ENCODE assay signal across 30 mouse cellular contexts in genomic region chr10:120847785-120848184, GRCm38 (mm10). TPM values are rescaled to one million over a fixed set of nuclear protein-coding genes. Genes with fewer than 3 reads are reported as not detected.
DNase-seq lines count a peak whose midpoint lies in the region; ATAC-seq and TF ChIP-seq lines count a peak whose summit lies in the region.
"Had no signal": no experiment of that assay in that cellular context is flagged by ENCODE, and none has a peak within 500 bp of the region (broad histone marks: within the 10 kb centered on the region; RNA-seq: fewer than 3 reads in every experiment).

No protein-coding gene starts in this region.

- H3K27ac ChIP-seq in heart, adult 2 months: no peak overlapping the region
- H3K27ac ChIP-seq in bone marrow macrophage, adult 2 months (ENCODE audit: insufficient read depth, low read depth, low read length): peak overlapping the region; percentile 36
- H3K27ac ChIP-seq in limb, embryonic 10.5 days: peak overlapping the region; percentile 47; the same call in 1 of the 2 replicates
- 0 out of 2 replicates have a peak overlapping the region, but pooled peaks have one; percentile 4 for H3K27ac ChIP-seq in stomach, postnatal 0 days (replicated peaks)
- no peak overlapping the region for H3K27ac ChIP-seq in liver, embryonic 12.5 days
- H3K27ac ChIP-seq in forebrain, embryonic 13.5 days: no peak overlapping the region
- H3K27ac ChIP-seq: heart, embryonic 13.5 days; kidney, embryonic 15.5 days; layer of hippocampus, adult 2 months; limb, embryonic 15.5 days; liver, embryonic 14.5 days; midbrain, embryonic 12.5 days; neural tube, embryonic 12.5 days had no signal

- no peak overlapping the region for H3K9ac ChIP-seq in heart, adult 2 months (ENCODE audit: low read depth, low read length)
- no peak overlapping the region for H3K9ac ChIP-seq in stomach, postnatal 0 days (ENCODE audit: low read length)
- H3K9ac ChIP-seq in liver, embryonic 12.5 days: no peak overlapping the region
- H3K9ac ChIP-seq in forebrain, embryonic 13.5 days: no peak overlapping the region
- H3K9ac ChIP-seq: heart, embryonic 13.5 days; kidney, embryonic 15.5 days; limb, embryonic 15.5 days; liver, embryonic 14.5 days; midbrain, embryonic 12.5 days; neural tube, embryonic 12.5 days had no signal

- no peaks in the 10 kb centered on the region for H3K27me3 ChIP-seq in heart, adult 2 months (ENCODE audit: control insufficient read depth, insufficient read depth, low read length)
- no peaks in the 10 kb centered on the region for H3K27me3 ChIP-seq in limb, embryonic 10.5 days (ENCODE audit: low read depth, poor library complexity, severe bottlenecking)
- H3K27me3 ChIP-seq in stomach, postnatal 0 days (ENCODE audit: control insufficient read depth, insufficient read depth, low read length): no peaks in the 10 kb centered on the region
- no peaks in the 10 kb centered on the region for H3K27me3 ChIP-seq in liver, embryonic 12.5 days (replicated peaks)
- H3K27me3 ChIP-seq in forebrain, embryonic 13.5 days: 0 out of 2 replicates have a peak, but pooled peaks cover 1% of the 10 kb centered on the region
- H3K27me3 ChIP-seq: heart, embryonic 13.5 days; kidney, embryonic 15.5 days; limb, embryonic 15.5 days; neural tube, embryonic 12.5 days had no signal

- H3K36me3 ChIP-seq in heart, adult 2 months (ENCODE audit: control insufficient read depth, insufficient read depth, low read length): no peaks in the 10 kb centered on the region; the same call in none of the 2 replicates
- peaks cover 21% of the 10 kb centered on the region for H3K36me3 ChIP-seq in limb, embryonic 10.5 days
- H3K36me3 ChIP-seq in stomach, postnatal 0 days (ENCODE audit: control insufficient read depth, insufficient read depth, low read length): no peaks in the 10 kb centered on the region; the same call in 1 of the 2 replicates
- no peaks in the 10 kb centered on the region for H3K36me3 ChIP-seq in liver, embryonic 12.5 days
- no peaks in the 10 kb centered on the region; the same call in 1 of the 2 replicates for H3K36me3 ChIP-seq in forebrain, embryonic 13.5 days (ENCODE audit: poor library complexity, severe bottlenecking)
- H3K36me3 ChIP-seq: midbrain, embryonic 12.5 days; neural tube, embryonic 12.5 days had no signal

- no peak overlapping the region for H3K4me3 ChIP-seq in heart, adult 2 months
- H3K4me3 ChIP-seq in bone marrow macrophage, adult 2 months (ENCODE audit: insufficient read depth, low read length): no peak overlapping the region
- H3K4me3 ChIP-seq in limb, embryonic 10.5 days: no peak overlapping the region
- H3K4me3 ChIP-seq in stomach, postnatal 0 days (ENCODE audit: low read depth, low read length): no peak overlapping the region
- H3K4me3 ChIP-seq in liver, embryonic 12.5 days: no peak overlapping the region
- H3K4me3 ChIP-seq in forebrain, embryonic 13.5 days: no peak overlapping the region
- H3K4me3 ChIP-seq: erythroblast, embryonic 14.5 days; heart, embryonic 13.5 days; kidney, embryonic 15.5 days; layer of hippocampus, adult 2 months; limb, embryonic 15.5 days; midbrain, embryonic 12.5 days; myocyte; neural tube, embryonic 12.5 days had no signal

- no peaks in the 10 kb centered on the region for H3K9me3 ChIP-seq in limb, embryonic 10.5 days (replicated peaks)
- no peaks in the 10 kb centered on the region for H3K9me3 ChIP-seq in stomach, postnatal 0 days (ENCODE audit: control insufficient read depth, low read length)
- no peaks in the 10 kb centered on the region for H3K9me3 ChIP-seq in liver, embryonic 12.5 days (replicated peaks)
- H3K9me3 ChIP-seq in forebrain, embryonic 13.5 days (replicated peaks): no peaks in the 10 kb centered on the region
- H3K9me3 ChIP-seq: heart, embryonic 13.5 days; kidney, embryonic 15.5 days; limb, embryonic 15.5 days; midbrain, embryonic 12.5 days; neural tube, embryonic 12.5 days had no signal

- 77% methylated on average over 4 of the region's 4 CpGs for WGBS in heart, adult 2 months
- WGBS in limb, embryonic 10.5 days: 92% methylated on average over 4 of the region's 4 CpGs
- WGBS in stomach, postnatal 0 days: 72% methylated on average over 4 of the region's 4 CpGs
- 34% methylated on average over 4 of the region's 4 CpGs for WGBS in liver, embryonic 12.5 days (ENCODE audit: insufficient replicate concordance)
- 82% methylated on average over 4 of the region's 4 CpGs for WGBS in forebrain, embryonic 13.5 days

- no peak for TF ChIP-seq EP300 in heart, adult 2 months (IDR thresholded peaks at IDR 0.05; ENCODE audit: insufficient read depth, low read depth, low read length)
- no peak for TF ChIP-seq EP300 in stomach, postnatal 0 days (optimal IDR thresholded peaks at IDR 0.05)

- no peak for TF ChIP-seq POLR2A in heart, adult 2 months (IDR thresholded peaks at IDR 0.05; ENCODE audit: insufficient read depth, low read depth, low read length)
- no peak for TF ChIP-seq POLR2A in bone marrow macrophage, adult 2 months (IDR thresholded peaks at IDR 0.05; ENCODE audit: borderline replicate concordance, low read depth, low read length)

- DNase-seq in heart, adult 11 months: peak; percentile 2
- no peak for DNase-seq in heart, adult 2 months
- no peak for DNase-seq in limb, embryonic 10.5 days (ENCODE audit: low spot score)
- no peak for DNase-seq in stomach, postnatal 0 days (ENCODE audit: low spot score)
- DNase-seq: adrenal gland, postnatal 14 days; cerebellum, adult 8-10 months; cerebellum, postnatal 25 days; embryo, embryonic 11 days; gastrocnemius, postnatal 25 days; heart, postnatal 10 days; kidney, postnatal 25 days; lung, adult 2 months; lung, postnatal 10 days; right cerebral cortex, adult 18-20 months; thymus, postnatal 4 days had no signal

- intact Hi-C loops in heart, adult 2 months (cut with DNase I): no loop called here

- 0 out of 2 replicates have a peak, but pooled peaks cover 2% of the 10 kb centered on the region for H3K79me2 ChIP-seq in heart, adult 2 months (replicated peaks; ENCODE audit: control insufficient read depth, insufficient read depth, low read length)

- TF ChIP-seq CTCF in heart, adult 2 months (IDR thresholded peaks at IDR 0.05): no peak
- no peak for TF ChIP-seq CTCF in bone marrow macrophage, adult 2 months (IDR thresholded peaks at IDR 0.05; ENCODE audit: low read depth, low read length)
- TF ChIP-seq CTCF in stomach, postnatal 0 days (IDR thresholded peaks at IDR 0.05; ENCODE audit: low read depth): no peak

- H3K4me1 ChIP-seq in heart, adult 2 months (ENCODE audit: control insufficient read depth, insufficient read depth, low read length): no peaks in the 10 kb centered on the region
- H3K4me1 ChIP-seq in bone marrow macrophage, adult 2 months (ENCODE audit: control insufficient read depth, insufficient read depth, low read length): peaks cover 7% of the 10 kb centered on the region
- H3K4me1 ChIP-seq in limb, embryonic 10.5 days: peaks cover 54% of the 10 kb centered on the region
- no peaks in the 10 kb centered on the region for H3K4me1 ChIP-seq in stomach, postnatal 0 days (replicated peaks; ENCODE audit: control insufficient read depth, insufficient read depth)
- no peaks in the 10 kb centered on the region for H3K4me1 ChIP-seq in liver, embryonic 12.5 days
- H3K4me1 ChIP-seq in forebrain, embryonic 13.5 days: peaks cover 24% of the 10 kb centered on the region

- H3K4me2 ChIP-seq in stomach, postnatal 0 days (replicated peaks; ENCODE audit: low read depth): no peak overlapping the region
- H3K4me2 ChIP-seq in liver, embryonic 12.5 days: no peak overlapping the region
- H3K4me2 ChIP-seq in forebrain, embryonic 13.5 days: no peak overlapping the region
- H3K4me2 ChIP-seq: heart, embryonic 13.5 days; kidney, embryonic 15.5 days; limb, embryonic 15.5 days; midbrain, embryonic 12.5 days; neural tube, embryonic 12.5 days had no signal

- no peak for ATAC-seq in stomach, postnatal 0 days (ENCODE audit: low FRiP score, low TSS enrichment)
- ATAC-seq in liver, embryonic 12.5 days: no peak
- ATAC-seq in forebrain, embryonic 13.5 days: no peak
- ATAC-seq: forebrain, embryonic 14.5 days; hindbrain, embryonic 16.5 days; intestine, embryonic 16.5 days had no signal

RNA-seq across cellular contexts. Expression of gene Msrb3, which starts 51.1 kb away (rescaled TPM):
- total RNA-seq in heart, adult 2 months (2021): 10 to 100 TPM; 88.7 to 92.5 TPM
- 53.5 and 86.5 TPM in 2 replicates for polyA plus RNA-seq in heart, adult 2 months (2012; rRNA removed)
- polyA plus RNA-seq in bone marrow macrophage, adult 2 months (2012; ENCODE audit: insufficient read depth, insufficient read length, missing spikeins): 0.52 and 0.76 TPM in 2 replicates
- 5.4 and 7.2 TPM in 2 replicates for polyA plus RNA-seq in limb, embryonic 10.5 days (2016; fragmentation: Nextera tagmentation; extraction: Ambion mirVana)
- 19.5 and 23.2 TPM in 2 replicates for polyA plus RNA-seq in stomach, postnatal 0 days (2015; fragmentation: Nextera tagmentation; extraction: Ambion mirVana)
- 1.7 and 1.8 TPM in 2 replicates for polyA plus RNA-seq in liver, embryonic 12.5 days (2016; fragmentation: Nextera tagmentation; extraction: Ambion mirVana)
- 3.1 and 3.5 TPM in 2 replicates for polyA plus RNA-seq in forebrain, embryonic 13.5 days (2015; fragmentation: Nextera tagmentation; extraction: Ambion mirVana)
- polyA plus RNA-seq: erythroblast, embryonic 14.5 days had no signal

Comparison
In these comparisons a context has a peak if more than half of its experiments do, and no peak if none do; other contexts are left out.
1. H3K27ac ChIP-seq: peak in bone marrow macrophage, adult 2 months (single experiment), limb, embryonic 10.5 days (single experiment) and stomach, postnatal 0 days (single experiment); none in heart, adult 2 months (single experiment), liver, embryonic 12.5 days (single experiment) and forebrain, embryonic 13.5 days (single experiment).